Mouse (Mus musculus): ENCODE measurements at regions not wholly inside any gene's neighbourhood (a gene's known extent, or its start where the extent isn't known, plus 50 kb on each side); places are given as distances from the start of the nearest gene placed in this dataset.

- DNase-seq = peak in 1 of 2 experiments; percentile 31
These were observed 259.2 kb downstream of the Cxcl12 start for GRCm38 (mm10) chr6:117427351-117428142.

- DNase-seq = no peak
These were observed 260.1 kb downstream of the Cxcl12 start for GRCm38 (mm10) chr6:117428441-117428840.

GRCm38 (mm10) chr6:117430876-117431781 is 262.8 kb downstream of the Cxcl12 start:
- DNase-seq = peak; percentile 54 to 64

GRCm38 (mm10) chr6:117436851-117437250 is 268.5 kb downstream of the Cxcl12 start:
- DNase-seq = no peak

- peak; percentile 72 to 87 for DNase-seq
These were observed 269.2 kb downstream of the Cxcl12 start for GRCm38 (mm10) chr6:117437411-117438101.

GRCm38 (mm10) chr6:117448652-117449051 is 280.3 kb downstream of the Cxcl12 start:
- DNase-seq = no peak

GRCm38 (mm10) chr6:117451001-117451400 is 282.7 kb downstream of the Cxcl12 start:
- DNase-seq = no peak

GRCm38 (mm10) chr6:117460193-117460592 is 291.9 kb downstream of the Cxcl12 start:
- peak; percentile 14 to 34 for DNase-seq

- no peak for DNase-seq
These were observed 296.8 kb downstream of the Cxcl12 start for GRCm38 (mm10) chr6:117465165-117465564.

- DNase-seq = no peak
These were observed 297.4 kb downstream of the Cxcl12 start for GRCm38 (mm10) chr6:117465606-117466174.

- DNase-seq = no peak
These were observed 311.0 kb downstream of the Cxcl12 start for GRCm38 (mm10) chr6:117479376-117479775.

- DNase-seq = no peak
These were observed 312.1 kb downstream of the Cxcl12 start for GRCm38 (mm10) chr6:117480396-117480795.

GRCm38 (mm10) chr6:117489161-117489560 is 320.8 kb downstream of the Cxcl12 start:
- DNase-seq = no peak

- DNase-seq = no peak
These were observed 321.5 kb downstream of the Cxcl12 start for GRCm38 (mm10) chr6:117489761-117490396.

GRCm38 (mm10) chr6:117494971-117495370 is 326.6 kb downstream of the Cxcl12 start:
- no peak for DNase-seq

- no peak for DNase-seq
These were observed 329.0 kb downstream of the Cxcl12 start for GRCm38 (mm10) chr6:117497337-117497736.

- no peak for DNase-seq
These were observed 329.6 kb downstream of the Cxcl12 start for GRCm38 (mm10) chr6:117497904-117498303.

- no peak for DNase-seq
These were observed 334.0 kb downstream of the Cxcl12 start for GRCm38 (mm10) chr6:117502346-117502745.

GRCm38 (mm10) chr6:117504771-117505170 is 336.2 kb upstream of the Zfp637 start:
- no peak for DNase-seq

GRCm38 (mm10) chr6:117505431-117505830 is 335.5 kb upstream of the Zfp637 start:
- DNase-seq = no peak

- no peak for DNase-seq
These were observed 334.4 kb upstream of the Zfp637 start for GRCm38 (mm10) chr6:117506619-117507018.

GRCm38 (mm10) chr6:117508860-117509259 is 332.1 kb upstream of the Zfp637 start:
- DNase-seq = no peak
